Mouse (Mus musculus): ENCODE measurements around the gene Peak1.

DNA sequence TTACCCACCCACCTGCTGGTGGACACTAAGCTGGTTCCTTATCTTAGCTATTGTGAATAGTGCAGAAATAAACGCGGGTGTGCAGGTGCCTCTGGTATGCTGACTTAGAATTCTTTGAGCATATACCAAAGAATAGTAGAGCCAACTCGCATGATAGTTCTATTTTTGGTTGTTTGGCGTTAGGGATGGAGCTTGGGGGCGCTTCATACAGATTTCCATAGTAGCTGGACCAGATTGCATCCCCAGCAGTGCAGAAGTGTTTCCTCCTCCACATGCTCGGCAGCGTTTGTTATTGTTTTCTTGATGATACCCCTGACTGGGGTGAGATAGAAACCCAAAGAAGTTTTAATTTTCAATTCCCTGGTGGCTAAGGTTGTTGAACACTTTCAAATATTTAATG, 21.8 kb upstream of the Peak1 start:
- TF ChIP-seq CTCF (conservative IDR thresholded peaks at IDR 0.05; ENCODE audit: low read length) (no peak), NANOG (IDR thresholded peaks at IDR 0.05; ENCODE audit: borderline replicate concordance, low read length) (no peak)

All from E14TG2a.4 (cell line).